Mouse (Mus musculus) megakaryocyte-erythroid progenitor cell, adult 5-6 weeks (primary cell): ENCODE measurements around the gene Trappc10. TPM values are rescaled to one million over a fixed set of nuclear protein-coding genes. Genes with fewer than 3 reads are reported as not detected.

Experiments used
- ATAC-seq: replicated peaks from 2 replicates; pipeline ENCODE4 v1.8.0; 2016; ENCODE audit warnings: mild to moderate bottlenecking, inconsistent platforms; ENCODE audit not compliant: severe bottlenecking, poor library complexity, low FRiP score, low TSS enrichment
- total RNA-seq, 2 experiments: library from RNA; stranded (forward) in 1 of 2; stranded (reverse) in 1 of 2; fragments of 200-1000, 215-1000 nt in 1 of 2; fragments of >200 nt in 1 of 2; fragmentation: Nextera tagmentation in 1 of 2; gene quantifications; 2 replicates each; pipeline ENCODE4 v1.2.3; 2014 to 2017

Gene Trappc10
- total RNA-seq, 2 experiments from 2014 or later: 29.5 to 57.7 TPM

- ATAC-seq: no peak
These were observed 77.1 kb downstream of the Trappc10 start for GRCm38 (mm10) chr10:78167333-78167732.

DNA sequence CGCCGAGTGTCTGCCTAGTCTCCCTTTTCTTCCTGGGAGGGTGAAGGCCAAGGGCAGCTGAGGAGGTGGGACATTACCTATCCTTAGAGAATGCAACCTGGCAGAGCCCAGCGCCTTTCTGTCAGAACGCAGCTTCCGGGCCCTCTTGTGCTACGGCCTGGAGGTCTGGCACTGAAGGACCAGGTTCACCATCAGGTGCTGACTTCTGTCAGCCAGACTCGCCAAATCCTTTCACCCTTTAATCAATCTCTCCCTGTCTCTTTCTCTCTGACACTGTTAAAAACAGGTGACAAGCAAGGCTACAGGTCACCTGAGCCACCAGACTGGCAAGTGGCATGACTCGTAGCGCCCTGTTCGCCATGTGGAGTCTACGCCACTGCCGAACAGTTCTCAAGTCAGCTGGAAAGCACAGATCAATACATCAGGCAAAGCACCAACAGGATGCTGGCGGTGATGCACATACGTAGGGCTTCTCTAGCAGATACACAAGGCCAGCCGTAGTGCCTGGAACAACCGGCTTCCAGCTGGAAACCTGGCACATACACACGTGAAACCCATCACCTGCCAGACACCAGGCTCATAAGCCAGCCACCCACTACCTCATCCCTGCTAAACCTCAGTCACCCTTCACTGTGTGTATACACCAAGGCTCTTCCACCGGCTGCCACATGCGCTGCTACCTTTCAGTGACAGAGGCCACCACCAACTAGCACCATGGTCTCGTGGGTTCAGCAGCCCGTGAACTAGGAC lies 79.0 kb downstream of the Trappc10 start:
- ATAC-seq: no peak

GRCm38 (mm10) chr10:78164786-78165185 lies 79.7 kb downstream of the Trappc10 start:
- no peak for ATAC-seq

DNA sequence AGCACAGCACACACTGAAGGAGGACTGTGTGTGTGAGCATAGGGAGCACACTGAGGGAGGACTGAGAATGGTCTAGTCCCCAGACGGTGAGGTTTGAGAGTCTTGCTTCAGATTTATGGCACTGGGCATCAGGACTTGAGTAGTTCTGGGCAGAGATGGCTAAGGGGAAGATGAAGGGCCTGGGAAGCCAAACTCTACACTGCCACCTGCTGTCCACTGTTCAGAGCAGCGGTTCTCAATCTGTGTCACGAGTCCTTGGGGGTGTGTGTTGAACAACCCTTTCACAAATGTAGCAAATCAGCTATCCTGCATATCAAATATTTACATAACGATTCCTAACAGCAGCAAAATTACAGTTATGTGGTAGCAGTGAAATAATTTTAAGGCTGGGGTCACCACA lies 80.5 kb downstream of the Trappc10 start:
- ATAC-seq: peak; percentile 54; the same call in 1 of the 2 replicates

GRCm38 (mm10) chr10:78163241-78163640 lies 81.2 kb downstream of the Trappc10 start:
- no peak for ATAC-seq

GRCm38 (mm10) chr10:78162646-78163045 lies 81.8 kb downstream of the Trappc10 start:
- no peak for ATAC-seq

DNA sequence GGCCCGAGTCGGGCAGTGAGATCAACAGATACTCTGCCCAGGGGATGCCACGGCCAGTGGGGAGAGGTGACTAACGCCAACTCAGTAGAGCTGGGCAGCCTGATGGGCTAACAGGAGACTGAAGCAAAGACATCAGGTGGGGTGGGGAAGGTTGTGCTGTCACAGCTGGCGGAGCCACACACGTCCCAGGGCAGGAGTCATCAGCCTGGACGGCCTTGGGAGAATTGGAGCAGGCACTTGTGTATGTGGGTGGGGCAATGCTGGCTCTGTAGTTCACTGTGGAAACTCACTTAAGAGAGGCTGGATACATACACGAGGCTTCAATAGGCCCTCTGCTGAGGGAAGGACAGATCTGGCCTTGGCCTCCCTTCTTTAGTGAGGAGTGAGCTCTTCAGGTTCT lies 83.3 kb downstream of the Trappc10 start:
- ATAC-seq: no peak

DNA sequence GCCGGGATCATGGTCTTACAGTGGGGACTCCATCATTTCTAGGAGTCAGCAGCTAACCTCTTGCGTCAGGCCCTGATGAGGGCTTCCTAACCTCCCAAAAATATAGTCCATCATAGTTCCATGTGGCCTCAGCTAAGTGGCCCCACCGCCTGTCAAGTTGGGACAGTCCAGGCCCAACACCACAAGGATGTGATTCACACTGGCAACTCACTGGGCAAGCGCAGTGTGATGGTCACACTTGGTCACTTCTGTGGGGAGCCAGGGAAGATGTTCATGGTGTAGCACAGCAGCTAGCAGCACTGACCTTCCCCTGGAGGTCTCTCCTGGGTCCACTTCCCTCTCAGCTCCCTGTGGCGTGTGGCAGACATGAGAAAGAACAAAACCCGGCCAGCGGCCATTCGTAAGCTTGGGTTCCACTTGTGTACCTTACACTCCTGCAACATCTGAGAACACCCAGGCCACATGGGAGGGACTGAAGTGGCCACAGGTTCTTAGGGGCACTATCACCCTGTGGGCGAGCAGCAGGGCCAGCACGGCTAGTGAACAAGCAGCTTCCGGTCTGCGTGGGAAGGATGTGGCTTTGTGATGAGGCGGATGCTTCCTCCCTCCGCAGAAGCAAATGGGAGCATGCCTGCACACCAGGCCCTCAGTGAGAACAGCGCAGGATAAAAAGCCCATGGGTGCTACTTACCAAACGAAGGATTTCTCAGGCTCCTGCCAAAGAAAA lies 83.9 kb downstream of the Trappc10 start:
- ATAC-seq: peak; percentile 3; the same call in 1 of the 2 replicates

DNA sequence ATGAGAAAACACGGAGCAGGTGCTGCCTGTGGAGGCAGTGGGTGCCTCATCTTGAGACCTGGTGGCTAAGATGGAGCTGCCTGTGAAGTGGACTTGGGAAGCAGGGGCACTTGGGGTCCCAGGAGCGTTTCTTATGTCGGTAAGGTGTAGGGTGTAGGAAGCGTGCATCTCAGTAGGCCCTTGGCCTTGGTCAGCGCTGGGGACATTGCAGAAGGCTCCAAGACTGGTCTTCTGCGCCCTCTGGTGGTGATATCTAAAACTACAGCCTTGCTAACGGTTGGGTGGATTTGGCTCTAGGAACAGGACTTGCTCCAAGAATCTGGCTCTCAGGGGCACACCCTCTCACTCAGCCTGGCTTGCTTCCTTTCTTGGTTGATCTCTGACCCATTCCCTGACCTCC lies 84.5 kb downstream of the Trappc10 start:
- ATAC-seq: peak; percentile 66

DNA sequence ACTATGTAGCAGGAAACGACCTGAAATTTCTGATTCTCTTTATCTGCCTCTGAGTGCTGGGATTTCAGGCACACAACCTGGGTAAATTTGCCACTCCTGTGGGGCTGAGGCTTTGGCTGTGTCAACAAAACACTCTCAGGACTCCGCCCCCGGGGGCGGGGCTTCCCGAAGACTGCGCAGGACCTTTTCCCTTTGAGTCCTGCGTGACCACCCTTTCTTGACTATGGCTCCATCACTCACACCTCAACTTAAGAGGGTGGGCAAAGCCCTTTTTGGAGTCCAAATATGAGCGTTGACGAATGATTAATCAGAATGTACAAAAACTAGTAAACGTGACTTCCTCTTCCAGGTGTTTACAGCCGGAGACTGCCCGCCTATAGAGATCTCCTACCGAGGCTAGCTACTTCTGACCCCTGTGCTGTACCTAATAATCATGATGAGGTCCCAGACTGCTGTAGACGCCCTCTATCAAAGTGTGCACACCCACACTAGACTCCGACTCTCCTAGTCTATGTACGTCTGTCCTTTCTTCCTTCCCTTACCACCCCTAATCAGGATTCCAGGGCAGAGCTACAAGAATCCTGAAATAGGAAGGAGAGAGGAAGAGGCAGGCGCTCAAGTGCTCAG lies 85.1 kb downstream of the Trappc10 start:
- ATAC-seq: peak; percentile 41; the same call in 1 of the 2 replicates

DNA sequence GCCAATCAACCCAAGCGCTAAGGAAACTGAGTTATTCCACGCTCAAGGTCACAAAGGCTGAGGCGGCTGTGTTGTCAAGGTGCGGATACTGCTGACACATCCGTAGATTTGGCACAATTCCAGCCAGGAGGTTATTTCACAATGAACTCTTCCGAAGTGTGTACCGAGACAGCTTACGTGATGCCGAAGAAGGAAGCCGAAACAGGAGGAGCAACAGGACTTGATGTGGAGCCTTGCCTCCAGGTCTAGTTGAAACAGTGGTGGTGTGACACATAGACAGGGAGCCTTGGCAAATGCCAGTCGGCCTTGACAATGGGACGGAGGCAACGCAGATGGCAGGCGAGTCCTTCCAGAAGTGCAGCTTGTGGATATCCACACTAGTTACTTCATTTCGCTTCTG lies 86.4 kb downstream of the Trappc10 start:
- ATAC-seq: no peak

GRCm38 (mm10) chr10:78156926-78157325 lies 87.5 kb downstream of the Trappc10 start:
- ATAC-seq: no peak

DNA sequence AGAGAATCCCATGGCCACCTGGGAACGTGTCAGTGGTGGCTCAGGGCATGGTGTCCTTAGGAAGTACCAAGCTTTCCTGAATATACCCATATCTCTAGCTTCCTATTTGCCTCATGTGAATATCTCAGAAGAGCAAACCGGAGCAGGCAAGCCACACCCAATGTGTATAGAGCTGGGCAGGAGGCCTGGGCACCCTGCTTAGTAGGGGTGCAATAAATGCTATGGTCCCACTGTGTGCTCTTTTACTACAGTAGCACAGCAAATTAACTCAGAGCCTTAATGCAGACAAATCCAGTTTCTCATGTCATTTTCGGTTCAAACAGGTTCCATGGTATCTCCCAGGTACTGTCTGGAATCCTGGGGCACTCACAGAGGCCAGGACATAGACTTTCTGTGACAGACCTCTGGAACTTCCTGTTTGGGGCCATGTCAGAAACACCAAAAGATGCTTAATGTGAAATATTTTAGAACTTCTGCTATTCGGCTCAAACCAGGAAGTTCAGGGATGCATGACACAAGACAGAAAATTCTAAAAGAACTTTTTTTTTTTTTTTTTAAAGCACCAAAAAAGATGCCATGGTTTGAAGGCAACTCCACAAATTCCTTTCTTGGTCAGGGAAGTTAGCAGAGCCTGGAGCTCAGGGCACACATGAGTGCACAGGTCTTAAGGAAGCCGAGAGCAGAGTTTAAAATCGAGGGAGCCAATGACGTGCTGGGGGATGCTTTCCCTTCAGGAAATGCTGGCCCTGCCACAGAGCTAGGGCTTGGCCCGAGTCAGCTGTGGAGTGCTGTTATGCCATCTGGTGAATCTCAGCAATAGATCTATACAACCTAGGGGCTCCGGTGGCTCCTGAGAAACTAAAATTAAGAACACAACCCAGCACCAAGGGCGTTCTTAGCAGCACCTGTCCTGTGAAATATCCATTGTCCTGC lies 95.3 kb downstream of the Trappc10 start:
- ATAC-seq: no peak

DNA sequence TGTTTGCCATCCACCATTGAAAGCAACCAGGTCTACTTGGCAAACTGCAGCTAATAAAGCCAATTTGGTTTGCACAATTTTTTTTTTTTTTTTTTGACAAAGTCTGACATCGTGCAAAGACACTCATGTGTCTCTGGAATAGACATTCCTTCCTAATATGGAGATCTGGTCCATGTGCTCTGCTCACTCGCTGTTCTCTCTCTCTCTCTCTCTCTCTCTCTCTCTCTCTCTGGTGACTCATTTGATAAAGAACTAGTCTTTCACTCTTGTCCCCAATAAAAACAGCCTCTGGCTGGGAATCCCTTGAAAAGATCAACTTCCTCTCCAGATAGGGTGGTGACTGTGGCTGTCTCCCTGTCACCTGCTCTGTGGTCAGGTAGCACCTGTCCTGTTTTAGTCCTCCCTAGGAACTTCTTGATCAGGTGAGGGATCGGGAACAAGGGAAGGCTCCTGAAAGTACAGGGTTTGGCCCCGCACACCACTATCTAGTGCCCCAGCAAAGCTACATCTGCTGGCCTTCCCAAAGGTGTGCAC lies 96.5 kb downstream of the Trappc10 start:
- ATAC-seq: no peak

GRCm38 (mm10) chr10:78143727-78144505 lies 100.5 kb downstream of the Trappc10 start:
- ATAC-seq: no peak

DNA sequence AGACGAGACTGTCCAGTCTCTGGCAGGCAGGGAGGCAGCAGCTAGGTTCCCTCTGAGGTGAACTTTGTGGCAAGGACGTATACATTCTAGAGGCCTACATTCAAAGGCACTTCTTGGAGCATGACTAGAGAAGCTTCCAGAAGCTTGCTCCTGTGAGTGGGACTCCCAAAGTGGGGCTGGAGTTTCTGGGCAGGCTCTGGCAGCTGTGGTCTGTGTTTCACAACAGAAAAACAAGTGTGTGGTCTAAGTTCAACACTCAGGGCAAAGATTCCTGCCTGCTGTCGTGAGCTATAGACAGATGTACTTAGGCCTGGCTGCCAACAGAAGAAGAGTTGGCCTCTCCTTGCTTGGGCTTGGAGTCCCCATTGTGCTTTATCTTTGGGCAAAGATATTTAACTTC lies 103.6 kb downstream of the Trappc10 start:
- ATAC-seq: no peak

- ATAC-seq: no peak
These were observed 104.2 kb downstream of the Trappc10 start for GRCm38 (mm10) chr10:78140251-78140600.

GRCm38 (mm10) chr10:78139572-78140250 lies 104.7 kb downstream of the Trappc10 start:
- ATAC-seq: no peak
